Mouse (Mus musculus) lung, embryonic 14.5 days (tissue): ENCODE measurements at regions not wholly inside any gene's neighbourhood (a gene's known extent, or its start where the extent isn't known, plus 50 kb on each side); places are given as distances from the start of the nearest gene placed in this dataset.

Source experiments
- ATAC-seq: fragments of 200-750 bp; cut with Nextera tagmentation; 2 replicates; pipeline ENCODE4 v1.8.0; 2017; ENCODE audit warnings: mild to moderate bottlenecking, moderate TSS enrichment, moderate library complexity; ENCODE audit not compliant: insufficient read depth
- DNase-seq: peaks from one replicate; pipeline ENCODE4 v3.0.0-alpha.2; 2015
- H3K27ac ChIP-seq: fragments of 300-500 bp; sonication (generic); 2 replicates; pipeline ENCODE4 v1.5.1; 2014; ENCODE audit warnings: low read depth, mild to moderate bottlenecking, moderate library complexity
- H3K27me3 ChIP-seq: fragments of 300-500 bp; sonication (generic); 2 replicates; pipeline ENCODE4 v1.6.1; 2014; ENCODE audit warnings: low read length, control low read depth; ENCODE audit not compliant: insufficient read depth
- H3K36me3 ChIP-seq: fragments of 300-500 bp; sonication (generic); 2 replicates; pipeline ENCODE4 v1.6.1; 2014; ENCODE audit warnings: control low read depth; ENCODE audit not compliant: insufficient read depth
- H3K4me1 ChIP-seq: fragments of 300-500 bp; sonication (generic); 2 replicates; pipeline ENCODE4 v1.6.1; 2014; ENCODE audit warnings: antibody characterized with exemption, control low read depth; ENCODE audit not compliant: insufficient read depth
- H3K4me2 ChIP-seq: fragments of 300-500 bp; sonication (generic); 2 replicates; pipeline ENCODE4 v1.6.1; 2014; ENCODE audit warnings: mild to moderate bottlenecking
- H3K4me3 ChIP-seq: fragments of 300-500 bp; sonication (generic); 2 replicates; pipeline ENCODE4 v1.5.1; 2014; ENCODE audit warnings: low read depth, low read length
- H3K9ac ChIP-seq: fragments of 300-500 bp; sonication (generic); 2 replicates; pipeline ENCODE4 v1.6.1; 2014
- H3K9me3 ChIP-seq: fragments of 300-500 bp; sonication (generic); 2 replicates; pipeline ENCODE4 v1.6.1; 2016; ENCODE audit warnings: low read depth, low read length, control low read depth
- CTCF ChIP-seq: IDR thresholded peaks from 2 replicates; pipeline ENCODE4 v1.5.1; 2016; ENCODE audit warnings: antibody characterized with exemption, low read depth
- WGBS: fragments of 180-500 bp; shearing (Covaris S2); extraction: QIAGEN DNeasy Blood & Tissue Kit; methylation state at CpG from one replicate; pipeline ENCODE4 v1.1.7; 2014; 5-methylcytosine and 5-hydroxymethylcytosine counted together

DNA sequence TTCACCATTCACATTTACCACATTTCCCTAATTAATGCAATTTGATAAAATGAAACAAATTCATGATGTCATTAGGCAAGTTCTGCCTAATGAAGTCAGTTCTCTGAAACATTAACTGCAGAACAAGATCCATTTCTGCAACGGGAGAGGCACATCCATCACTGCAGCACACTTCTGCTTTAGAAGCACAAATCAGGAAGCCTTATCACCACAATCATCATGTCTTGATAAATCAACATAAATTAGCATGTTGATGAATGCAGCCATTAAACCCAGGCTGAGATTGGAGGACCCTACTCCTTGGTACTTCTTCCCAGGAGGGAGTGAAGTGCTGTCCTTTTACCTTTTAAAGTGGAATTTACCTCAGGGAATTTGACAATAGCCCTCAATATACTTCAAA is 1195.4 kb downstream of the Defb40 start:
- DNase-seq, result no peak
- no peaks in the 10 kb centered on the region for H3K27me3 ChIP-seq
- no peak overlapping the region for H3K4me2 ChIP-seq
- H3K27ac ChIP-seq, result no peak overlapping the region
- no peaks in the 10 kb centered on the region for H3K4me1 ChIP-seq
- H3K36me3 ChIP-seq, result no peaks in the 10 kb centered on the region
- H3K9me3 ChIP-seq, result no peaks in the 10 kb centered on the region
- TF ChIP-seq CTCF, result no peak
- no peak overlapping the region for H3K4me3 ChIP-seq
- ATAC-seq, result no peak
- WGBS, result 54% methylated on average over 1 of the region's 1 CpGs
- H3K9ac ChIP-seq, result no peak overlapping the region

GRCm38 (mm10) chr8:17781559-17782283 is 1196.3 kb downstream of the Defb40 start:
- DNase-seq, result no peak

GRCm38 (mm10) chr8:17775411-17775810 is 1202.6 kb downstream of the Defb40 start:
- no peak for ATAC-seq
- no peak for DNase-seq
- 37% methylated on average over 3 of the region's 3 CpGs for WGBS
- Histone ChIP-seq H3K27ac (no peak overlapping the region), H3K9me3 (no peaks in the 10 kb centered on the region), H3K4me3 (no peak overlapping the region), H3K27me3 (no peaks in the 10 kb centered on the region), H3K4me1 (no peaks in the 10 kb centered on the region), H3K36me3 (no peaks in the 10 kb centered on the region), H3K4me2 (no peak overlapping the region), H3K9ac (no peak overlapping the region)
- TF ChIP-seq CTCF, result no peak

More at GRCm38 (mm10) chr8:17781559-17782283, 1196.3 kb downstream of the Defb40 start:
- TF ChIP-seq CTCF, result no peak
- H3K9ac ChIP-seq, result no peak overlapping the region
- H3K27me3 ChIP-seq, result no peaks in the 10 kb centered on the region
- ATAC-seq, result no peak
- H3K4me3 ChIP-seq, result no peak overlapping the region
- no peak overlapping the region for H3K4me2 ChIP-seq
- no peaks in the 10 kb centered on the region for H3K36me3 ChIP-seq
- 79% methylated on average over 2 of the region's 2 CpGs for WGBS
- H3K9me3 ChIP-seq, result no peaks in the 10 kb centered on the region
- no peak overlapping the region for H3K27ac ChIP-seq
- H3K4me1 ChIP-seq, result no peaks in the 10 kb centered on the region

DNA sequence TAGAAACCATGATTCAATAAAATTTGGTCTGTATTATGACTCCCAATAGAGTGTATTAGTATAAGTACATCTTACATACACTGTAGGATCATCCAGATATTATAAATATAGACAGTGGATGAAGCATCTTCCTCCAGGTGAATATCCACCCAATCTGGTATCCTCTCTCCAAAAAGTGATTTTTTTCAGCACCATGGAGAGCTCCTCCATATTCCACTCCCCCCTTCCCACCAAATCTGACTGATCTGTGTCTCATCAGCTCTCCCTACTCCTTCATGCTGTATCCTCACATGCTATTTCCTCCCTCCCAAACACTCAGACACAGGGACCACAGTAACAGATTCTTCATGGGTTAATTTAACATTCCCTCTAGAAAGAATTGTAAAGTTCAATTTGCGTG is 1204.7 kb downstream of the Defb40 start:
- ATAC-seq, result no peak
- no peak overlapping the region for H3K4me2 ChIP-seq
- peak; percentile 77 for DNase-seq
- 86% methylated on average over 1 of the region's 1 CpGs for WGBS
- no peaks in the 10 kb centered on the region for H3K4me1 ChIP-seq
- no peak overlapping the region for H3K4me3 ChIP-seq
- H3K27ac ChIP-seq, result no peak overlapping the region
- H3K9me3 ChIP-seq, result no peaks in the 10 kb centered on the region
- H3K9ac ChIP-seq, result no peak overlapping the region
- no peaks in the 10 kb centered on the region for H3K27me3 ChIP-seq
- no peak for TF ChIP-seq CTCF
- no peaks in the 10 kb centered on the region for H3K36me3 ChIP-seq

GRCm38 (mm10) chr8:17767441-17768007 is 1210.5 kb downstream of the Defb40 start:
- Histone ChIP-seq H3K9me3 (no peaks in the 10 kb centered on the region), H3K27me3 (no peaks in the 10 kb centered on the region), H3K4me3 (no peak overlapping the region), H3K36me3 (no peaks in the 10 kb centered on the region), H3K4me2 (no peak overlapping the region), H3K9ac (no peak overlapping the region), H3K4me1 (no peaks in the 10 kb centered on the region), H3K27ac (no peak overlapping the region)
- ATAC-seq (no peak), DNase-seq (no peak)
- WGBS, result 74% methylated on average over 5 of the region's 5 CpGs
- TF ChIP-seq CTCF, result no peak

GRCm38 (mm10) chr8:17724672-17725071 is 1253.4 kb downstream of the Defb40 start:
- Histone ChIP-seq H3K4me2 (no peak overlapping the region), H3K4me1 (no peaks in the 10 kb centered on the region), H3K9me3 (no peaks in the 10 kb centered on the region), H3K36me3 (no peaks in the 10 kb centered on the region), H3K4me3 (no peak overlapping the region), H3K9ac (no peak overlapping the region), H3K27me3 (no peaks in the 10 kb centered on the region), H3K27ac (no peak overlapping the region)
- TF ChIP-seq CTCF, result no peak
- DNase-seq, result peak; percentile 52
- ATAC-seq, result peak; percentile 49; the same call in 1 of the 2 replicates
- WGBS, result 63% methylated on average over 3 of the region's 3 CpGs

- WGBS, result 20% methylated on average over 1 of the region's 1 CpGs
- DNase-seq, result peak; percentile 33
- Histone ChIP-seq H3K27ac (no peak overlapping the region), H3K9ac (no peak overlapping the region), H3K27me3 (no peaks in the 10 kb centered on the region), H3K36me3 (no peaks in the 10 kb centered on the region), H3K9me3 (no peaks in the 10 kb centered on the region), H3K4me2 (no peak overlapping the region), H3K4me3 (no peak overlapping the region), H3K4me1 (no peaks in the 10 kb centered on the region)
- no peak for TF ChIP-seq CTCF
- ATAC-seq, result peak; percentile 62
These were observed 1268.9 kb downstream of the Defb40 start for GRCm38 (mm10) chr8:17709162-17709561.
